Mouse (Mus musculus): ENCODE measurements at regions not wholly inside any gene's neighbourhood (a gene's known extent, or its start where the extent isn't known, plus 50 kb on each side); places are given as distances from the start of the nearest gene placed in this dataset.

DNA sequence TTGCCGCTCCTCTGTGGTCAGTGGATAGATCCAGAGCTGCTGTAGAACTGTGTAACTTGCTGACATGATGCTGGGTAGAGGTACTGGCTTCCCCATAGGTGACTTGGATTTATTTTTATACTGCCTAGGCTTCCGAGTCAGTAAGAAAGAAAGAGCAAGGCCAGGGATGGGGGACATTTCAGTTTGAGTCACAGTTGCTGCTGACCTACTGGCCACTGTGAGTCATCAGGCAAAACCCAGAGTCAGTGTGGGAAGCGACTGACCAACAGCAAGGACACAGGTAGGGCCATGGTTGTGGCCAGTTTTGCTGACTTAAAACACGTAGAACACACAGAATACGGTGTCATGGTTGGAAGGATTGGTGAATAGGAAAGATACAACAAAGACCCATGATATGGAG, 524.5 kb downstream of the Tbc1d22a start:
- Histone ChIP-seq H3K27ac (no peak overlapping the region), H3K4me3 (no peak overlapping the region), H3K4me2 (replicated peaks) (no peak overlapping the region), H3K9ac (no peak overlapping the region), H3K36me3 (no peaks in the 10 kb centered on the region), H3K27me3 (replicated peaks) (no peaks in the 10 kb centered on the region), H3K9me3 (no peaks in the 10 kb centered on the region), H3K4me1 (no peaks in the 10 kb centered on the region)
- WGBS: 88% methylated on average over 5 of the region's 5 CpGs
- ATAC-seq (ENCODE audit: low FRiP score, low read depth): no peak

GRCm38 (mm10) chr15:86751436-86752136, 537.3 kb downstream of the Tbc1d22a start:
- no peaks in the 10 kb centered on the region for H3K36me3 ChIP-seq
- no peaks in the 10 kb centered on the region for H3K4me1 ChIP-seq
- H3K4me3 ChIP-seq: no peak overlapping the region
- no peaks in the 10 kb centered on the region for H3K27me3 ChIP-seq (replicated peaks)
- 69% methylated on average over 10 of the region's 10 CpGs for WGBS
- ATAC-seq (ENCODE audit: low FRiP score, low read depth): no peak
- no peaks in the 10 kb centered on the region for H3K9me3 ChIP-seq
- no peak overlapping the region for H3K27ac ChIP-seq
- no peak overlapping the region for H3K9ac ChIP-seq
- no peak overlapping the region for H3K4me2 ChIP-seq (replicated peaks)

DNA sequence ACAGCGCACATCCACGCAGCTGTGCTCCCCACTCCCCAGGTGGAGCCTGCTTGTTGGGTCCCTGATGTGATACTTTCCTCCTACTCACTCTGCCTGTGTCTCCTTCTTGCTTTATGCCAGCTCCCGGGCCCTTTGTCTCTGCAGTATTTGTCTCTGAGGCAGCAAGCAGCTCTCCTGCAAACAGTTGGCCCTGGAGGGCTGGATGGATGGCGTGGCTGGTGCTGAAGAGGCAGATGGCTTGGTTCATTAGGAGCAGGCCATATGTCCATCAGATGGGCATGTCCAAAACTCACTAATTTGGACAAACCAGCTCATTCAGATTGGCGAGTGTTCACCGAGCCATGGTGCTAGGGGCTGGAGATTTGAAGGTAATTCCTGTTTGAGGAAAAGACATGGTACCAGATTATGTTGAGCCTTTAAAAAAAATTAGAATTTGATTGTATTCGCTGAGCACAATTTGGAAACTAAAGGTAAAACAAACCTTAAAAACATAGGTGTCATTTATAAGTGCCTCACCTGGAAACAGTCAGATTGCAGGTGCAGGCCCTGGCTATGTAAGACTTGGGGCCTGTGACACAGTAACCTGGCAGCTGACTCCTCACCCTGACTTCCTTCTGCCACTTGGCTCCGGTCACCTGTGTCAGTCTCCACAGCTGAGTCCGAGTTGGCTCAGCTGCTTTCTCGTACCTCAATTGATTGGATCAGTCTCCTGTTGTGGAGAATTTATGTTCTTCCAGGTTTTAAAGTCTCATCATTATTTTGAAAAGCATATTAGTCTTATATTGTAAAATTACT, 549.5 kb downstream of the Tbc1d22a start:
- H3K36me3 ChIP-seq: no peaks in the 10 kb centered on the region
- H3K9me3 ChIP-seq: no peaks in the 10 kb centered on the region
- no peak overlapping the region for H3K4me3 ChIP-seq
- no peak overlapping the region for H3K9ac ChIP-seq
- no peak overlapping the region for H3K4me2 ChIP-seq (replicated peaks)
- no peaks in the 10 kb centered on the region for H3K27me3 ChIP-seq (replicated peaks)
- no peaks in the 10 kb centered on the region for H3K4me1 ChIP-seq
- ATAC-seq (ENCODE audit: low FRiP score, low read depth): no peak
- H3K27ac ChIP-seq: no peak overlapping the region
- 89% methylated on average over 10 of the region's 10 CpGs for WGBS

GRCm38 (mm10) chr15:86767623-86768022, 553.4 kb downstream of the Tbc1d22a start:
- ATAC-seq (ENCODE audit: low FRiP score, low read depth): no peak
- 81% methylated on average over 2 of the region's 2 CpGs for WGBS
- Histone ChIP-seq H3K4me1 (no peaks in the 10 kb centered on the region), H3K9me3 (no peaks in the 10 kb centered on the region), H3K9ac (no peak overlapping the region), H3K27ac (no peak overlapping the region), H3K27me3 (replicated peaks) (no peaks in the 10 kb centered on the region), H3K36me3 (no peaks in the 10 kb centered on the region), H3K4me2 (replicated peaks) (no peak overlapping the region), H3K4me3 (no peak overlapping the region)

- Histone ChIP-seq H3K4me1 (no peaks in the 10 kb centered on the region), H3K4me3 (no peak overlapping the region), H3K9me3 (no peaks in the 10 kb centered on the region), H3K27me3 (replicated peaks) (no peaks in the 10 kb centered on the region), H3K27ac (no peak overlapping the region), H3K4me2 (replicated peaks) (no peak overlapping the region), H3K9ac (no peak overlapping the region), H3K36me3 (no peaks in the 10 kb centered on the region)
- WGBS: 83% methylated on average over 7 of the region's 7 CpGs
- ATAC-seq (ENCODE audit: low FRiP score, low read depth): no peak
Observed at GRCm38 (mm10) chr15:86773041-86773440, 558.8 kb downstream of the Tbc1d22a start.

- H3K9me3 ChIP-seq: no peaks in the 10 kb centered on the region
- H3K36me3 ChIP-seq: no peaks in the 10 kb centered on the region
- no peaks in the 10 kb centered on the region for H3K4me1 ChIP-seq
- H3K4me2 ChIP-seq (replicated peaks): no peak overlapping the region
- WGBS: 77% methylated on average over 11 of the region's 11 CpGs
- no peak for ATAC-seq (ENCODE audit: low FRiP score, low read depth)
- no peaks in the 10 kb centered on the region for H3K27me3 ChIP-seq (replicated peaks)
- H3K9ac ChIP-seq: no peak overlapping the region
- no peak overlapping the region for H3K27ac ChIP-seq
- no peak overlapping the region for H3K4me3 ChIP-seq
Observed at GRCm38 (mm10) chr15:86777998-86778397, 563.7 kb downstream of the Tbc1d22a start.

DNA sequence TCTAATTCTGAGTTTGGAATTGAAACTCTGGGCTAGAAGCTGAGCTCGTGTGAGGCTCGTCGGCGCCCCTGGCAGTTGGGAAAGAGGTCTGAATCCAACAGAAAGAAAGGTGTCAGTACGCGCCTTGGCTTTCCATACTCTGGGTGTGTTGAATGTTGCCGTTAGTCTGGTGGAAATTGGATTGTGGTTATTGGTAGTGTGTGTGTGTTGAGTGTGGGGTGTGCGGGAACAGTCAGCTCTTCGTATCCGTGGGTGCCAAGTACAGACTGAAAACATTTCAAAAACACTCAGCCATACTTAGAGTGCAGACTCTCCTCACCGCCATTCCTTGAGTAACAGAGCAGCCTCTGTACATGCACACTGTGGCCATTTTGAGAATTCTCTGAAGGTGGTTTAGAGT, 566.9 kb downstream of the Tbc1d22a start:
- H3K27ac ChIP-seq: no peak overlapping the region
- no peaks in the 10 kb centered on the region for H3K9me3 ChIP-seq
- H3K9ac ChIP-seq: no peak overlapping the region
- H3K36me3 ChIP-seq: no peaks in the 10 kb centered on the region
- no peak overlapping the region for H3K4me2 ChIP-seq (replicated peaks)
- no peak overlapping the region for H3K4me3 ChIP-seq
- H3K27me3 ChIP-seq (replicated peaks): no peaks in the 10 kb centered on the region
- WGBS: 97% methylated on average over 11 of the region's 11 CpGs
- ATAC-seq (ENCODE audit: low FRiP score, low read depth): no peak
- H3K4me1 ChIP-seq: no peaks in the 10 kb centered on the region

DNA sequence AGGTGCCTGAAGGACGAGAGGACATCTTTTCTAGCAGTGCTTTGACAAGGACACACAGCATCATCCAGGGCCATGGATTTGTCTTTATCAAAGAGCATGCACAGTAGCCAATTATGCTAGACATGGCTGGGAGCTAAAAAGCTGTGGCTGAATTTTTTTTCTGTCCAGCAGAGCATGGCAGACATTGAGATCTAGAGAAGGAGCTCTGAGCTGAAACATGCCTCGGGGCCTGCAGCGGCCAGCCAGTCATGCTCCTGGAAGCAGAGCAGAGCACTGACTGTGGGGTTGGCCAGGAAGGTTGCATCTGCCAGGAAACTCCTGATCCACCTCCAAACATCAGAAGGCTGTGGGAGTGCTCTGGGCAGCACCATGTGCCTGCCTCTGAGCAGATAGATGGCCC, 580.5 kb downstream of the Tbc1d22a start:
- Histone ChIP-seq H3K4me3 (no peak overlapping the region), H3K27me3 (replicated peaks) (no peaks in the 10 kb centered on the region), H3K36me3 (no peaks in the 10 kb centered on the region), H3K27ac (no peak overlapping the region), H3K9ac (no peak overlapping the region), H3K4me2 (replicated peaks) (no peak overlapping the region), H3K4me1 (no peaks in the 10 kb centered on the region), H3K9me3 (no peaks in the 10 kb centered on the region)
- 78% methylated on average over 3 of the region's 3 CpGs for WGBS
- ATAC-seq (ENCODE audit: low FRiP score, low read depth): no peak

- Histone ChIP-seq H3K27me3 (replicated peaks) (no peaks in the 10 kb centered on the region), H3K36me3 (no peaks in the 10 kb centered on the region), H3K9me3 (no peaks in the 10 kb centered on the region), H3K9ac (no peak overlapping the region), H3K27ac (no peak overlapping the region), H3K4me3 (no peak overlapping the region), H3K4me2 (replicated peaks) (no peak overlapping the region), H3K4me1 (no peaks in the 10 kb centered on the region)
- 71% methylated on average over 9 of the region's 9 CpGs for WGBS
- peak; percentile 33; the same call in 1 of the 2 replicates for ATAC-seq (ENCODE audit: low FRiP score, low read depth)
Observed at GRCm38 (mm10) chr15:86798474-86799178, 584.4 kb downstream of the Tbc1d22a start.

- Histone ChIP-seq H3K9me3 (no peaks in the 10 kb centered on the region), H3K27ac (no peak overlapping the region), H3K4me1 (no peaks in the 10 kb centered on the region), H3K9ac (no peak overlapping the region), H3K4me3 (no peak overlapping the region), H3K4me2 (replicated peaks) (no peak overlapping the region), H3K27me3 (replicated peaks) (no peaks in the 10 kb centered on the region), H3K36me3 (no peaks in the 10 kb centered on the region)
- WGBS: 83% methylated on average over 13 of the region's 13 CpGs
- ATAC-seq (ENCODE audit: low FRiP score, low read depth): no peak
Observed at GRCm38 (mm10) chr15:86807296-86808080, 593.2 kb downstream of the Tbc1d22a start.

- no peak overlapping the region for H3K4me2 ChIP-seq (replicated peaks)
- no peaks in the 10 kb centered on the region for H3K9me3 ChIP-seq
Observed at GRCm38 (mm10) chr15:86811821-86812220, 597.6 kb downstream of the Tbc1d22a start.

More at GRCm38 (mm10) chr15:86811821-86812220, 597.6 kb downstream of the Tbc1d22a start:
- 75% methylated on average over 2 of the region's 2 CpGs for WGBS
- H3K27ac ChIP-seq: no peak overlapping the region
- no peak for ATAC-seq (ENCODE audit: low FRiP score, low read depth)
- H3K4me1 ChIP-seq: no peaks in the 10 kb centered on the region; the same call in 1 of the 2 replicates
- no peaks in the 10 kb centered on the region for H3K27me3 ChIP-seq (replicated peaks)
- H3K4me3 ChIP-seq: no peak overlapping the region
- H3K36me3 ChIP-seq: no peaks in the 10 kb centered on the region
- H3K9ac ChIP-seq: no peak overlapping the region

Measured in neural tube, embryonic 12.5 days (tissue).